19 mouse cellular contexts compared by ENCODE assay signal in genomic region chr8:11825756-11826155, GRCm38 (mm10). TPM values are rescaled to one million over a fixed set of nuclear protein-coding genes. Genes with fewer than 3 reads are reported as not detected.
"Had no signal": no experiment of that assay in that cellular context is flagged by ENCODE, and none has a peak within 500 bp of the region (broad histone marks: within the 10 kb centered on the region; RNA-seq: fewer than 3 reads in every experiment).

No protein-coding gene starts in this region.

- H3K27me3 ChIP-seq: kidney, embryonic 15.5 days; limb, embryonic 12.5 days; megakaryocyte, embryonic 14.5 days; midbrain, embryonic 12.5 days had no signal

- H3K4me2 ChIP-seq: kidney, embryonic 15.5 days; limb, embryonic 12.5 days; lung, embryonic 14.5 days; midbrain, embryonic 12.5 days had no signal

- H3K27ac ChIP-seq: kidney, embryonic 15.5 days; layer of hippocampus, adult 2 months; limb, embryonic 12.5 days; liver, embryonic 14.5 days; macrophage; midbrain, embryonic 12.5 days had no signal

- H3K4me1 ChIP-seq: limb, embryonic 12.5 days had no signal

- H3K9ac ChIP-seq: kidney, embryonic 15.5 days; limb, embryonic 12.5 days; liver, embryonic 14.5 days; lung, embryonic 14.5 days; midbrain, embryonic 12.5 days had no signal

- DNase-seq: kidney, postnatal 4 days; lung, embryonic 14.5 days; lung, postnatal 10 days; right cerebral cortex, postnatal 14 days; thymus, adult 18-20 months; thymus, postnatal 14 days had no signal

- H3K4me3 ChIP-seq: kidney, embryonic 15.5 days; layer of hippocampus, adult 2 months; limb, embryonic 12.5 days; megakaryocyte, embryonic 14.5 days; midbrain, embryonic 12.5 days had no signal

- H3K9me3 ChIP-seq: kidney, embryonic 15.5 days; limb, embryonic 12.5 days; megakaryocyte, embryonic 14.5 days; midbrain, embryonic 12.5 days had no signal

- ATAC-seq: inflammation-experienced regulatory T-cells, adult 6 months; intestine, postnatal 0 days; midbrain, embryonic 16.5 days had no signal

RNA-seq across cellular contexts. Expression of gene Tex29, which starts 14.5 kb away (rescaled TPM):
- total RNA-seq: left cerebral cortex, postnatal 36 days had no signal
- polyA plus RNA-seq: inflammation-experienced regulatory T-cells, adult 6 months; kidney, embryonic 15.5 days; limb, embryonic 12.5 days; liver, embryonic 14.5 days; lung, embryonic 14.5 days; macrophage; spleen, adult 2 months; stomach, embryonic 16.5 days had no signal
